Mouse (Mus musculus): Measurements from ENCODE around the gene Slc25a43.

- TF ChIP-seq POLR2A (IDR thresholded peaks at IDR 0.05; ENCODE audit: extremely low read depth, insufficient read depth, low read length) = no peak
- TF ChIP-seq CTCF (IDR thresholded peaks at IDR 0.05; ENCODE audit: extremely low read depth, insufficient read depth, low read length) = no peak
These were observed 3.1 kb upstream of the Slc25a43 start for GRCm38 (mm10) chrX:36740124-36740951.

Measured in cortical plate, adult 2 months (tissue).